Mouse (Mus musculus) neural tube, embryonic 10.5 days (tissue): ENCODE measurements at regions not wholly inside any gene's neighbourhood (a gene's known extent, or its start where the extent isn't known, plus 50 kb on each side); places are given as distances from the start of the nearest gene placed in this dataset.

Source experiments
- DNase-seq: peaks from one replicate; pipeline ENCODE4 v3.0.0-alpha.2; 2017; ENCODE audit warnings: low spot score; ENCODE audit errors: extremely low spot score

GRCm38 (mm10) chr17:9484098-9484497 is 62.2 kb downstream of the Gm17728 start:
- no peak for DNase-seq

GRCm38 (mm10) chr17:9484566-9484965 is 62.7 kb downstream of the Gm17728 start:
- DNase-seq, result no peak

GRCm38 (mm10) chr17:9529340-9529739 is 107.5 kb downstream of the Gm17728 start:
- DNase-seq, result no peak

- DNase-seq, result no peak
Measured at GRCm38 (mm10) chr17:9536090-9536489, 114.2 kb downstream of the Gm17728 start.

GRCm38 (mm10) chr17:9538371-9538770 is 116.5 kb downstream of the Gm17728 start:
- DNase-seq, result no peak

- DNase-seq, result no peak
Measured at GRCm38 (mm10) chr17:9540156-9540555, 118.3 kb downstream of the Gm17728 start.

GRCm38 (mm10) chr17:9543224-9543797 is 121.5 kb downstream of the Gm17728 start:
- DNase-seq, result no peak

GRCm38 (mm10) chr17:9557544-9557943 is 112.0 kb downstream of the Pabpc6 start:
- no peak for DNase-seq

GRCm38 (mm10) chr17:9566846-9567245 is 102.7 kb downstream of the Pabpc6 start:
- DNase-seq, result no peak

- peak; percentile 22 for DNase-seq
Measured at GRCm38 (mm10) chr17:9579401-9580371, 89.8 kb downstream of the Pabpc6 start.

- DNase-seq, result no peak
Measured at GRCm38 (mm10) chr17:9598131-9598530, 71.4 kb downstream of the Pabpc6 start.

- DNase-seq, result no peak
Measured at GRCm38 (mm10) chr17:9600459-9600858, 69.1 kb downstream of the Pabpc6 start.
